Mouse (Mus musculus) midbrain, embryonic 12.5 days (tissue): ENCODE data around the gene Gla. TPM values are rescaled to one million over a fixed set of nuclear protein-coding genes. Genes with fewer than 3 reads are reported as not detected.
A peak's percentile ranks its signal among the peaks of the same experiment; 100 is the strongest.
"Not testable (repeated sequence)": the region's sequence is repeated elsewhere in the genome, so short reads cannot be mapped to it uniquely, and the experiment has no call there.

Source experiments
- ATAC-seq: fragments of 200-750 bp; cut with Nextera tagmentation; 2 replicates; pipeline ENCODE4 v1.8.0; 2017; ENCODE audit warnings: low read depth, moderate TSS enrichment, moderate library complexity; ENCODE audit not compliant: low FRiP score
- H3K27ac ChIP-seq: fragments of 300-500 bp; sonication (generic); replicated peaks from 2 replicates; pipeline ENCODE4 v1.5.1; 2016; ENCODE audit warnings: mild to moderate bottlenecking
- H3K27me3 ChIP-seq: fragments of 300-500 bp; sonication (generic); 2 replicates; pipeline ENCODE4 v1.6.1; 2016; ENCODE audit warnings: mild to moderate bottlenecking
- H3K36me3 ChIP-seq: fragments of 300-500 bp; sonication (generic); 2 replicates; pipeline ENCODE4 v1.6.1; 2016
- H3K4me1 ChIP-seq: fragments of 300-500 bp; sonication (generic); 2 replicates; pipeline ENCODE4 v1.6.1; 2016
- H3K4me2 ChIP-seq: fragments of 300-500 bp; sonication (generic); replicated peaks from 2 replicates; pipeline ENCODE4 v1.6.1; 2016; ENCODE audit warnings: mild to moderate bottlenecking, moderate library complexity
- H3K4me3 ChIP-seq: fragments of 300-500 bp; sonication (generic); 2 replicates; pipeline ENCODE4 v1.5.1; 2016; ENCODE audit warnings: mild to moderate bottlenecking
- H3K9ac ChIP-seq: fragments of 300-500 bp; sonication (generic); replicated peaks from 2 replicates; pipeline ENCODE4 v1.6.1; 2016; ENCODE audit warnings: mild to moderate bottlenecking, moderate library complexity
- H3K9me3 ChIP-seq: fragments of 300-500 bp; sonication (generic); 2 replicates; pipeline ENCODE4 v1.6.1; 2016; ENCODE audit warnings: mild to moderate bottlenecking
- WGBS: fragments of 180-500 bp; shearing (Covaris S2); methylation state at CpG from one replicate; pipeline ENCODE4 v1.1.7; 2016; 5-methylcytosine and 5-hydroxymethylcytosine counted together
- polyA plus RNA-seq: library from polyadenylated mRNA; unstranded; fragments of >200 nt; fragmentation: Nextera tagmentation; extraction: Ambion mirVana; gene quantifications from 2 replicates; pipeline ENCODE4 v1.2.1, GENCODE M21; 2016

Gene Gla
- polyA plus RNA-seq, 1 experiment from 2014 or later: 4.5 TPM

GRCm38 (mm10) chrX:134541955-134542308, 59.0 kb downstream of the Gla start:
- no peaks in the 10 kb centered on the region for H3K36me3 ChIP-seq
- H3K4me1 ChIP-seq: no peaks in the 10 kb centered on the region
- 0 out of 2 replicates have a peak, but pooled peaks have one; percentile 19 for ATAC-seq
- H3K9me3 ChIP-seq: no peaks in the 10 kb centered on the region
- peak overlapping the region; percentile 56 for H3K4me2 ChIP-seq
- H3K27me3 ChIP-seq: no peaks in the 10 kb centered on the region; the same call in 1 of the 2 replicates
- WGBS: 22% methylated on average over 6 of the region's 6 CpGs
- H3K4me3 ChIP-seq: peak overlapping the region; percentile 53
- H3K27ac ChIP-seq: 0 out of 2 replicates have a peak overlapping the region, but pooled peaks have one; percentile 64
- peak overlapping the region; percentile 51; the same call in 1 of the 2 replicates for H3K9ac ChIP-seq

- H3K9me3 ChIP-seq: no peaks in the 10 kb centered on the region
- H3K4me2 ChIP-seq: peak within 1 kb of the TSS; percentile 56
- no peaks in the 10 kb centered on the region; the same call in 1 of the 2 replicates for H3K27me3 ChIP-seq
- H3K36me3 ChIP-seq: no peaks in the 10 kb centered on the region
- no peaks in the 10 kb centered on the region for H3K4me1 ChIP-seq
- H3K4me3 ChIP-seq: peak within 1 kb of the TSS; percentile 53
- 24% methylated on average over 48 of the region's 61 CpGs for whole genome bisulfite sequencing
- H3K27ac ChIP-seq: peak within 1 kb of the TSS; percentile 64; the same call in 1 of the 2 replicates
- ATAC-seq: peak; percentile 93
- H3K9ac ChIP-seq: peak within 1 kb of the TSS; percentile 51
These were observed 59.6 kb downstream of the Gla start, which contains the start of gene Timm8a1 for GRCm38 (mm10) chrX:134541145-134541954. Timm8a1 (minus strand) TSS chrX:134541865.

- WGBS: 32% methylated on average over 12 of the region's 12 CpGs
- H3K9ac ChIP-seq: peak overlapping the region; percentile 46
- no peak overlapping the region for H3K27ac ChIP-seq
- peak overlapping the region; percentile 53 for H3K4me3 ChIP-seq
- no peaks in the 10 kb centered on the region for H3K4me1 ChIP-seq
- H3K27me3 ChIP-seq: no peaks in the 10 kb centered on the region
- no peak for ATAC-seq
- H3K36me3 ChIP-seq: no peaks in the 10 kb centered on the region
- peak overlapping the region; percentile 56 for H3K4me2 ChIP-seq
- H3K9me3 ChIP-seq: no peaks in the 10 kb centered on the region
These were observed 60.4 kb downstream of the Gla start for GRCm38 (mm10) chrX:134540414-134541135.

GRCm38 (mm10) chrX:134539795-134540194, 61.1 kb downstream of the Gla start:
- H3K9ac ChIP-seq, H3K4me1 ChIP-seq, H3K4me2 ChIP-seq, H3K4me3 ChIP-seq, H3K27me3 ChIP-seq, H3K36me3 ChIP-seq, H3K27ac ChIP-seq, H3K9me3 ChIP-seq, ATAC-seq: not testable (repeated sequence)
- 88% methylated on average over 10 of the region's 10 CpGs for WGBS

Other genes starting within 250 kb of the Gla start
- 13.9 and 16.4 TPM in 2 replicates for gene Drp2, start 196.6 kb downstream of the Gla start, polyA plus RNA-seq
- not detected in 2 replicates for gene Taf7l, start 124.6 kb downstream of the Gla start, polyA plus RNA-seq
- 49.5 and 50.3 TPM in 2 replicates for gene Timm8a1, start 59.3 kb downstream of the Gla start, polyA plus RNA-seq
- 1.1 and 1.2 TPM in 2 replicates for gene Btk, start 17.6 kb downstream of the Gla start, polyA plus RNA-seq
- gene Rpl36a, start 15.5 kb downstream of the Gla start, polyA plus RNA-seq: 229 and 268 TPM in 2 replicates
- 186 and 202 TPM in 2 replicates for gene Hnrnph2, start 54 bp upstream of the Gla start, polyA plus RNA-seq
- 7.3 and 9.1 TPM in 2 replicates for gene Armcx4, start 85.4 kb upstream of the Gla start, polyA plus RNA-seq
- gene Armcx1, start 116.8 kb upstream of the Gla start, polyA plus RNA-seq: 67.1 and 68.8 TPM in 2 replicates
- gene Armcx6, start 150.3 kb upstream of the Gla start, polyA plus RNA-seq: 22.3 and 24.5 TPM in 2 replicates
- 56.6 and 60.5 TPM in 2 replicates for gene Armcx3, start 155.5 kb upstream of the Gla start, polyA plus RNA-seq
- gene Armcx2, start 208.1 kb upstream of the Gla start, polyA plus RNA-seq: 85.0 and 89.8 TPM in 2 replicates